Mouse (Mus musculus) limb, embryonic 10.5 days (tissue): ENCODE data around the gene Fam192a. TPM values are rescaled to one million over a fixed set of nuclear protein-coding genes. Genes with fewer than 3 reads are reported as not detected.

Source experiments
- DNase-seq: peaks from one replicate; pipeline ENCODE4 v3.0.0-alpha.2; 2017; ENCODE audit warnings: low spot score
- H3K27ac ChIP-seq: fragments of 300-500 bp; sonication (generic); 2 replicates; pipeline ENCODE4 v1.5.1; 2016; ENCODE audit warnings: mild to moderate bottlenecking
- H3K27me3 ChIP-seq: fragments of 300-500 bp; sonication (generic); 2 replicates; pipeline ENCODE4 v1.6.1; 2016; ENCODE audit warnings: low read depth, mild to moderate bottlenecking; ENCODE audit not compliant: poor library complexity, severe bottlenecking
- H3K36me3 ChIP-seq: fragments of 300-500 bp; sonication (generic); 2 replicates; pipeline ENCODE4 v1.6.1; 2016; ENCODE audit warnings: mild to moderate bottlenecking, moderate library complexity
- H3K4me1 ChIP-seq: fragments of 300-500 bp; sonication (generic); 2 replicates; pipeline ENCODE4 v1.6.1; 2016
- H3K4me3 ChIP-seq: fragments of 300-500 bp; sonication (generic); 2 replicates; pipeline ENCODE4 v1.5.1; 2016; ENCODE audit warnings: mild to moderate bottlenecking, moderate library complexity
- H3K9me3 ChIP-seq: fragments of 300-500 bp; sonication (generic); replicated peaks from 2 replicates; pipeline ENCODE4 v1.6.1; 2016; ENCODE audit warnings: mild to moderate bottlenecking
- WGBS: fragments of 180-500 bp; shearing (Covaris S2); methylation state at CpG from one replicate; pipeline ENCODE4 v1.1.7; 2016; 5-methylcytosine and 5-hydroxymethylcytosine counted together
- polyA plus RNA-seq: library from polyadenylated mRNA; unstranded; fragments of >200 nt; fragmentation: Nextera tagmentation; extraction: Ambion mirVana; gene quantifications from 2 replicates; pipeline ENCODE4 v1.2.1, GENCODE M21; 2016

Gene Fam192a
- polyA plus RNA-seq, 1 experiment from 2014 or later = 81.0 TPM

- DNase-seq = no peak
- whole genome bisulfite sequencing = 25% methylated on average over 5 of the region's 5 CpGs
- Histone ChIP-seq H3K4me1 (peaks cover 20% of the 10 kb centered on the region), H3K9me3 (no peaks in the 10 kb centered on the region), H3K27ac (peak overlapping the region; percentile 91), H3K27me3 (no peaks in the 10 kb centered on the region), H3K36me3 (peaks cover 5% of the 10 kb centered on the region), H3K4me3 (peak overlapping the region; percentile 80)
Measured at GRCm38 (mm10) chr8:94600478-94600877, 1.3 kb downstream of the Fam192a start.

DNA sequence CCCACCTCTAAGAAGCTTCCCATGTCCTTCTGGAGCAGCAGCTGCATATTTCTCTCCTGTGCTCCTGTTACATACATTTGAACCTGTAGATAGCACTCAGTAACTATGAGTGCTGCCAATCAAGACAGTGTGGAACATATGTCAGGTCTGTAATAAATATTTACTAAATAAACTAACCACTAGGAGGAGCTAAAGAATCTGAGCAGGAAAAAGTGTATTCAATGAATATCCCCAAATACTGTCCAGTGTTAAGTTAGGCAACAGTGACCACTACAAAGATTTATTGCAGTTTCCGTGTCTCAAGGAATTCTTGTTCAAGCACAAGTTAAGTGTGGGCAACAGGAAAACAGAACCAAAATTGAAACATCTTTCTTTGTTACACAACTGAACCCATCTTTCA is 7.6 kb downstream of the Fam192a start:
- Histone ChIP-seq H3K36me3 (peaks cover 25% of the 10 kb centered on the region), H3K9me3 (no peaks in the 10 kb centered on the region), H3K27ac (no peak overlapping the region), H3K4me3 (no peak overlapping the region), H3K4me1 (no peaks in the 10 kb centered on the region), H3K27me3 (no peaks in the 10 kb centered on the region)
- DNase-seq = no peak
- WGBS = 79% methylated on average over 1 of the region's 1 CpGs

- Histone ChIP-seq H3K4me1 (no peaks in the 10 kb centered on the region), H3K9me3 (no peaks in the 10 kb centered on the region), H3K36me3 (peaks cover 50% of the 10 kb centered on the region), H3K4me3 (no peak overlapping the region), H3K27me3 (no peaks in the 10 kb centered on the region), H3K27ac (no peak overlapping the region)
- no peak for DNase-seq
- WGBS = 79% methylated on average over 4 of the region's 4 CpGs
Measured at GRCm38 (mm10) chr8:94591691-94592090, 10.1 kb downstream of the Fam192a start.

GRCm38 (mm10) chr8:94584238-94584817 is 17.5 kb downstream of the Fam192a start:
- H3K27ac ChIP-seq = no peak overlapping the region
- peaks cover 98% of the 10 kb centered on the region for H3K36me3 ChIP-seq
- no peak overlapping the region for H3K4me3 ChIP-seq
- WGBS = 82% methylated on average over 4 of the region's 4 CpGs
- no peaks in the 10 kb centered on the region for H3K4me1 ChIP-seq
- DNase-seq = no peak
- no peaks in the 10 kb centered on the region for H3K27me3 ChIP-seq
- H3K9me3 ChIP-seq = no peaks in the 10 kb centered on the region

DNA sequence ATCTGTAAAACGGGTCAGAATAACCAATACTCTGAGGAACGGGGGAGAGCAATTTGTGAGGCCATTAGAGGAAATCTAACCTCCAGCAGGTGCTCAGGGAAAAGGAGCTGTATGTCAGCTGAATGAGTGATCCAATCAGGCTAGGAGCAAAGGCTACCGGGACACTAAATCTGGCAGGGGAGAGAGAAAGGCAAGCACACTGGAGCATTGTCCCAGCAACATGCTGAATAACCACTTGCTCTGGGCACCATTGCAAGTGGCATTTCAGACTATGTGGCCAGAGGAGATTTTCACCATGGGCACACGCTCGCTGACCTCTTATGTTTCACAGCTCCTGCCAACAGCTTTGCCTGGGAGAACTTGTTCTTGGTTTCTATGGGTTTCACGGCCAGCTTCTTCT is 19.2 kb downstream of the Fam192a start:
- Histone ChIP-seq H3K4me1 (no peaks in the 10 kb centered on the region), H3K36me3 (peaks cover 98% of the 10 kb centered on the region), H3K27me3 (no peaks in the 10 kb centered on the region), H3K27ac (no peak overlapping the region), H3K4me3 (no peak overlapping the region), H3K9me3 (no peaks in the 10 kb centered on the region)
- DNase-seq = no peak
- WGBS = 93% methylated on average over 6 of the region's 6 CpGs

DNA sequence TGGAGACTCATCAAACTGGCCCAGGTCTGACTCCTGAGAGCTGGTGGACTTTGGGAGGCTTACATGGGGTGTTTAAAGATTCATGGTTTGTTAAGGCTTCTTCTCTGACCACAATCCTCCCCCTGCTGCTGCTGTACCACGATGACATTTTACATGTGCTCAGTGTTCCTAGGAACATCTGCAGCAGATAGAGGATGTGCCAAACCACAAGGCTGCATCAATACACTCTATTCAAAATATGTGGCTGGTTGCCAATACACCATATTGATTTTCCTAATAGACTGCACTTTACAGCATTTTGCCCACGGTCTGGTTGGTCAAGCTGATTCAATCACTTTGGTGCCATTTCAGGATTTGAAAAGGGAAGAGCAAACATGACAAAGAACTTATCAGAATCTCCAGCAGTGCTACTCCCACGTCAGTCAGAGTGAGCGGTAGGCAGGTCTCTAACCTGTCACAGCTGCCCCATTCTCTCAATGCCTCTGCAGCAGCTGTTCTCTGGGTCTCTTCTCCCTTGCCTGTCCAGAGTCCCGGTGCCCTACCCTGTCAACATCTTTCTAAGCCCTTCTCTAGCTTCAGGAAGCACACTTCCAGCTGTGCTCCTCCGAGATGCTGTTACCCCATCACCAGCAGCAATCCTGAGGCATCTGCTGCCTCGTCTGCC is 19.8 kb downstream of the Fam192a start:
- Histone ChIP-seq H3K9me3 (no peaks in the 10 kb centered on the region), H3K4me1 (no peaks in the 10 kb centered on the region), H3K27me3 (no peaks in the 10 kb centered on the region), H3K4me3 (no peak overlapping the region), H3K36me3 (peaks cover 98% of the 10 kb centered on the region), H3K27ac (no peak overlapping the region)
- no peak for DNase-seq
- 92% methylated on average over 7 of the region's 7 CpGs for WGBS

DNA sequence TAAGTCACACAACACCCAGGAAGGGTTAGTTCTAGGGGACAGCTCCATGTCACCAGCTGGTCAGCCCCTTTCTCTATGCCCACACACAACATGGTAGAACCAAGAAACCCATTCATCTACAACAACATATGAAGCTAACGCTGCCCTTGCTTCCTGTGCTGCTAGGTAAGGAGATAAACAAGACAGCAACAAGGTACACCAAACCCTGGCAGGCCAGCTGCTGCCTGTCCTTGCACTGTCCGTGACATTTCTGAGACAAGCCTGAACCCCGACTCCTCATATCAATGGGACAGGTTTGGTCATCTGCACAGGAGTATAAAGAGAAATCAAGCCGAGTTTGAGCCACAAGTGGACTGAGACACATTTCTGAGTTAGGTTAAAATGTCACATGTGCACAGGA is 26.6 kb downstream of the Fam192a start:
- Histone ChIP-seq H3K27ac (no peak overlapping the region), H3K36me3 (peaks cover 80% of the 10 kb centered on the region), H3K9me3 (no peaks in the 10 kb centered on the region), H3K4me1 (no peaks in the 10 kb centered on the region), H3K4me3 (no peak overlapping the region), H3K27me3 (no peaks in the 10 kb centered on the region)
- DNase-seq = no peak
- WGBS = 93% methylated on average over 4 of the region's 4 CpGs

- H3K4me1 ChIP-seq = no peaks in the 10 kb centered on the region
- peaks cover 73% of the 10 kb centered on the region for H3K36me3 ChIP-seq
- H3K4me3 ChIP-seq = no peak overlapping the region
- no peaks in the 10 kb centered on the region for H3K9me3 ChIP-seq
- 91% methylated on average over 16 of the region's 16 CpGs for WGBS
- H3K27ac ChIP-seq = no peak overlapping the region
- H3K27me3 ChIP-seq = no peaks in the 10 kb centered on the region
- DNase-seq = no peak
Measured at GRCm38 (mm10) chr8:94574159-94574907, 27.5 kb downstream of the Fam192a start.

DNA sequence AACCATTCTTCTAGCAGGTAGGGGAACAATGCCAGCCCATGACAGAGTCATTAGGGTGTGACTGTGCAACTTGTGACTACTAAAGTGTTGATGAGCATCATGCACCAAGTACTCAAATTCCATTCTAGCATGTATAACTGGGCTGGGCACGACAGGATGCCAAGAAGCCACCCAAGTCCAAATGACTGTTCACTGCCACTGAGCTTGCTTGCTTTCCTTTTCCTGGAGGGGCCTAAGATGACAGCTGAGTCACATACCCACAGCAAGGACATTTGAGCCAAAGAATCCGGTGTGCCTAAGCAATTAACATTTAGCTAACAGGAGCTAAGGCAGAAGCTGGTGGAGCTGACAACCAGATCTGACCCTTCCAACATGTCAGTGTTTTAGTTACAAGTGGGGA is 29.9 kb downstream of the Fam192a start:
- no peak overlapping the region for H3K27ac ChIP-seq
- peaks cover 49% of the 10 kb centered on the region for H3K36me3 ChIP-seq
- H3K27me3 ChIP-seq = no peaks in the 10 kb centered on the region
- WGBS = 83% methylated on average over 2 of the region's 2 CpGs
- H3K9me3 ChIP-seq = no peaks in the 10 kb centered on the region
- H3K4me3 ChIP-seq = no peak overlapping the region
- no peak for DNase-seq
- H3K4me1 ChIP-seq = peaks cover 6% of the 10 kb centered on the region

- H3K9me3 ChIP-seq = no peaks in the 10 kb centered on the region
- WGBS = 75% methylated on average over 1 of the region's 1 CpGs
- peaks cover 24% of the 10 kb centered on the region for H3K36me3 ChIP-seq
- no peaks in the 10 kb centered on the region for H3K27me3 ChIP-seq
- no peak overlapping the region for H3K4me3 ChIP-seq
- DNase-seq = no peak
- peaks cover 17% of the 10 kb centered on the region for H3K4me1 ChIP-seq
- no peak overlapping the region for H3K27ac ChIP-seq
Measured at GRCm38 (mm10) chr8:94569419-94569818, 32.4 kb downstream of the Fam192a start.

DNA sequence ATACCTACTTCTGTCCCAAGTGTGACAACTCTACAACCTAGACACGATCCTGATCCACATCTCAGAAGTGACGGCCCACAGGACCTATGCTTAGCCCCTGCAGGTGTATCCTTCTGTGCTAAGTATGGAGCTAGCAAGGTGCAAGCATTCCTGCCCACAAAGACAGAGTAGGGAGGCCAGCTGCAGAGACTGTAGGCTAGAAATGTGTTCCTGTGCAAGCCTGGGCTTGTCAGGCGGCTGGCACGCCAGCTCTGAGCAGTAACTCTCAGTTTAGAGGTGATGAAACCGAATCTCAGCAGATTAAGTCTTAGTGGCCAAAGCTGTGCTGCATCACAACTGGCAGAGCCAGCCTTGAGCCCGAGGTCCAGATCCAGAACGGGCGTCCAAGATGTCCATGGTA is 33.7 kb downstream of the Fam192a start:
- no peak overlapping the region for H3K27ac ChIP-seq
- H3K9me3 ChIP-seq = no peaks in the 10 kb centered on the region
- 84% methylated on average over 8 of the region's 8 CpGs for WGBS
- no peak for DNase-seq
- no peak overlapping the region for H3K4me3 ChIP-seq
- H3K36me3 ChIP-seq = peaks cover 11% of the 10 kb centered on the region
- no peaks in the 10 kb centered on the region for H3K27me3 ChIP-seq
- H3K4me1 ChIP-seq = peaks cover 17% of the 10 kb centered on the region

GRCm38 (mm10) chr8:94567159-94567849 is 34.5 kb downstream of the Fam192a start:
- no peaks in the 10 kb centered on the region for H3K27me3 ChIP-seq
- DNase-seq = no peak
- no peak overlapping the region for H3K4me3 ChIP-seq
- H3K36me3 ChIP-seq = peaks cover 6% of the 10 kb centered on the region; the same call in 1 of the 2 replicates
- WGBS = 77% methylated on average over 8 of the region's 8 CpGs
- no peak overlapping the region for H3K27ac ChIP-seq
- peaks cover 17% of the 10 kb centered on the region for H3K4me1 ChIP-seq
- no peaks in the 10 kb centered on the region for H3K9me3 ChIP-seq
